Mouse (Mus musculus): ENCODE results near the gene Slc22a7. TPM values are rescaled to one million over a fixed set of nuclear protein-coding genes. Genes with fewer than 3 reads are reported as not detected.

Gene Slc22a7
- polyA plus RNA-seq, 1 experiment from 2014 or later: 0.34 TPM

GRCm38 (mm10) chr17:46428761-46429414 is 9.4 kb downstream of the Slc22a7 start, which contains the start of gene Crip3:
Gene Crip3 (plus strand): TSS chr17:46428926.
- peak within 1 kb of the TSS; percentile 42; the same call in 1 of the 2 replicates for H3K4me2 ChIP-seq (ENCODE audit: low read depth, low read length)
- H3K4me3 ChIP-seq (ENCODE audit: low read depth, low read length): no peak within 1 kb of the TSS
- ATAC-seq: 0 out of 2 replicates have a peak, but pooled peaks have one; percentile 41
- no peak within 1 kb of the TSS for H3K9ac ChIP-seq (replicated peaks)
- H3K27me3 ChIP-seq (ENCODE audit: insufficient read depth, low read length): 0 out of 2 replicates have a peak, but pooled peaks cover 5% of the 10 kb centered on the region
- no peaks in the 10 kb centered on the region for H3K36me3 ChIP-seq (replicated peaks; ENCODE audit: insufficient read depth, low read length)
- DNase-seq: no peak
- no peaks in the 10 kb centered on the region for H3K4me1 ChIP-seq (ENCODE audit: insufficient read depth)
- H3K9me3 ChIP-seq (ENCODE audit: low read length): no peaks in the 10 kb centered on the region
- H3K27ac ChIP-seq (ENCODE audit: low read depth): no peak within 1 kb of the TSS
- TF ChIP-seq CTCF (IDR thresholded peaks at IDR 0.05; ENCODE audit: low read depth) (no peak), EP300 (IDR thresholded peaks at IDR 0.05; ENCODE audit: low read depth) (no peak)
- 17% methylated on average over 18 of the region's 18 CpGs for WGBS (ENCODE audit: insufficient replicate concordance)

GRCm38 (mm10) chr17:46426496-46426895 is 11.8 kb downstream of the Slc22a7 start:
- no peak overlapping the region for H3K9ac ChIP-seq (replicated peaks)
- H3K27me3 ChIP-seq (ENCODE audit: insufficient read depth, low read length): no peaks in the 10 kb centered on the region
- no peak for ATAC-seq
- no peak overlapping the region for H3K27ac ChIP-seq (ENCODE audit: low read depth)
- no peak for DNase-seq
- no peak overlapping the region for H3K4me2 ChIP-seq (ENCODE audit: low read depth, low read length)
- H3K4me3 ChIP-seq (ENCODE audit: low read depth, low read length): no peak overlapping the region
- no peaks in the 10 kb centered on the region for H3K36me3 ChIP-seq (replicated peaks; ENCODE audit: insufficient read depth, low read length)
- no peaks in the 10 kb centered on the region for H3K4me1 ChIP-seq (ENCODE audit: insufficient read depth)
- no peak for TF ChIP-seq EP300 (IDR thresholded peaks at IDR 0.05; ENCODE audit: low read depth)
- TF ChIP-seq CTCF (IDR thresholded peaks at IDR 0.05; ENCODE audit: low read depth): no peak
- no peaks in the 10 kb centered on the region for H3K9me3 ChIP-seq (ENCODE audit: low read length)

- TF ChIP-seq EP300 (IDR thresholded peaks at IDR 0.05; ENCODE audit: low read depth) (no peak), CTCF (IDR thresholded peaks at IDR 0.05; ENCODE audit: low read depth) (0 out of 2 replicates have a peak, but pooled peaks have one; percentile 11)
- no peak for DNase-seq
- Histone ChIP-seq H3K27me3 (ENCODE audit: insufficient read depth, low read length) (no peaks in the 10 kb centered on the region), H3K4me2 (ENCODE audit: low read depth, low read length) (no peak overlapping the region), H3K9ac (replicated peaks) (no peak overlapping the region), H3K4me3 (ENCODE audit: low read depth, low read length) (no peak overlapping the region), H3K4me1 (ENCODE audit: insufficient read depth) (no peaks in the 10 kb centered on the region), H3K27ac (ENCODE audit: low read depth) (no peak overlapping the region), H3K9me3 (ENCODE audit: low read length) (no peaks in the 10 kb centered on the region), H3K36me3 (replicated peaks; ENCODE audit: insufficient read depth, low read length) (no peaks in the 10 kb centered on the region)
- ATAC-seq: no peak
Observed at GRCm38 (mm10) chr17:46419717-46420116, 18.5 kb downstream of the Slc22a7 start.

- no peaks in the 10 kb centered on the region for H3K9me3 ChIP-seq (ENCODE audit: low read length)
- no peak overlapping the region for H3K9ac ChIP-seq (replicated peaks)
- no peaks in the 10 kb centered on the region for H3K4me1 ChIP-seq (ENCODE audit: insufficient read depth)
- TF ChIP-seq CTCF (IDR thresholded peaks at IDR 0.05; ENCODE audit: low read depth) (no peak), EP300 (IDR thresholded peaks at IDR 0.05; ENCODE audit: low read depth) (no peak)
- H3K27ac ChIP-seq (ENCODE audit: low read depth): no peak overlapping the region
- ATAC-seq: no peak
- H3K36me3 ChIP-seq (replicated peaks; ENCODE audit: insufficient read depth, low read length): peaks cover 3% of the 10 kb centered on the region; the same call in 1 of the 2 replicates
- no peak overlapping the region for H3K4me2 ChIP-seq (ENCODE audit: low read depth, low read length)
- no peaks in the 10 kb centered on the region for H3K27me3 ChIP-seq (ENCODE audit: insufficient read depth, low read length)
- no peak for DNase-seq
- WGBS (ENCODE audit: insufficient replicate concordance): 77% methylated on average over 5 of the region's 5 CpGs
- no peak overlapping the region for H3K4me3 ChIP-seq (ENCODE audit: low read depth, low read length)
Observed at GRCm38 (mm10) chr17:46418628-46419027, 19.6 kb downstream of the Slc22a7 start.

- no peaks in the 10 kb centered on the region for H3K27me3 ChIP-seq (ENCODE audit: insufficient read depth, low read length)
- no peak overlapping the region for H3K9ac ChIP-seq (replicated peaks)
- H3K27ac ChIP-seq (ENCODE audit: low read depth): no peak overlapping the region
- H3K4me2 ChIP-seq (ENCODE audit: low read depth, low read length): no peak overlapping the region
- TF ChIP-seq CTCF (IDR thresholded peaks at IDR 0.05; ENCODE audit: low read depth): peak; percentile 44
- no peak for TF ChIP-seq EP300 (IDR thresholded peaks at IDR 0.05; ENCODE audit: low read depth)
- H3K4me3 ChIP-seq (ENCODE audit: low read depth, low read length): no peak overlapping the region
- no peak for ATAC-seq
- DNase-seq: no peak
- peaks cover 41% of the 10 kb centered on the region for H3K36me3 ChIP-seq (replicated peaks; ENCODE audit: insufficient read depth, low read length)
- no peaks in the 10 kb centered on the region for H3K9me3 ChIP-seq (ENCODE audit: low read length)
- no peaks in the 10 kb centered on the region for H3K4me1 ChIP-seq (ENCODE audit: insufficient read depth)
- 40% methylated on average over 3 of the region's 3 CpGs for WGBS (ENCODE audit: insufficient replicate concordance)
Observed at GRCm38 (mm10) chr17:46408478-46408877, 29.8 kb downstream of the Slc22a7 start.

GRCm38 (mm10) chr17:46394631-46395030 is 43.6 kb downstream of the Slc22a7 start:
- Histone ChIP-seq H3K4me1 (ENCODE audit: insufficient read depth) (no peaks in the 10 kb centered on the region), H3K27me3 (ENCODE audit: insufficient read depth, low read length) (no peaks in the 10 kb centered on the region), H3K27ac (ENCODE audit: low read depth) (no peak overlapping the region), H3K4me3 (ENCODE audit: low read depth, low read length) (no peak overlapping the region), H3K4me2 (ENCODE audit: low read depth, low read length) (no peak overlapping the region), H3K36me3 (replicated peaks; ENCODE audit: insufficient read depth, low read length) (peaks cover 16% of the 10 kb centered on the region), H3K9ac (replicated peaks) (no peak overlapping the region), H3K9me3 (ENCODE audit: low read length) (no peaks in the 10 kb centered on the region)
- TF ChIP-seq CTCF (IDR thresholded peaks at IDR 0.05; ENCODE audit: low read depth) (no peak), EP300 (IDR thresholded peaks at IDR 0.05; ENCODE audit: low read depth) (no peak)
- WGBS (ENCODE audit: insufficient replicate concordance): 85% methylated on average over 1 of the region's 1 CpGs
- DNase-seq: no peak
- no peak for ATAC-seq

All from liver, postnatal 0 days (tissue).